Mouse (Mus musculus): Measurements from ENCODE around the gene Gm9945.

Gm9945 gene

DNA sequence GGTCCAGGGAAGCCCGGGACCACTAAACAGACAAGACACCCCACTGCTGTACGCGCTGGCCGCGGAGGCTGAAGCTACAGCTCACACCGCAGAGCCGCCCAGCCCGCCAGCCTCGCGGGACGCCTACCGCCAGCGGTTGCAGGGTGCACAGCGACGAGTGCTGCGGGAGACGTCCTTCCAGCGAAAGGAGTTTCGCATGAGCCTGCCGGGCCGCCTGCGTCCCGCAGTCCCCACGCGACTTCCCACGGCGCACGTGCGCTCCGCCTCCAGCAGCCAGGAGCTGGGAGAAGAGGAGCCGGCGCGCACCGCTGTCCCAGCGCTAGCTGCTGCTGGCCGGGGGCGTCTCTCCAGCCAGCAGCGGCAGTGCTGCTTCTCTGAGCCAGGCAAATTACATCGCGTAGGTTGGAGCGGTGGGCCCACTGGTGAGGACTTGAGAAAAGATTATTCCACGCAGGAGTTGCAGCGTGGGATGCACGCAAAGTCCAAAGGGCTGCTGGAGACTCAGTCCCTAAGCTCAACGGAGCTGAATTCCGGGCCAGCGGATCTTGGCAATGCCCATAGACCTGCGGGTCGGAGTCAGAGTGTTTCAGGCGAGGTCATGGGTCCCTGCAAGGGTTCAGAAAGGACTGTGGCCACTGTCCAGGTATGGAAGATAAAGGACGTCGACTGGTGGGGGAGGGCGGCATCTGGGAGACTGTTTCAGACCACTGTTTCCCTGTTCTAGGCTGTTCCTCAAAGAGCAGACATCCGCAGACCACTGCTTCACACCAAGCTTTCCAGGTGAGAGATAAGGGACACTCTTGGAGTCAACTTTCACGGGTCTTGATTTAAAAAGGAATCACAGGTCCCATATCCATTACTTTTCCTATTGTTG is 16.2 kb upstream of the Gm9945 start:
- no peak for DNase-seq

DNA sequence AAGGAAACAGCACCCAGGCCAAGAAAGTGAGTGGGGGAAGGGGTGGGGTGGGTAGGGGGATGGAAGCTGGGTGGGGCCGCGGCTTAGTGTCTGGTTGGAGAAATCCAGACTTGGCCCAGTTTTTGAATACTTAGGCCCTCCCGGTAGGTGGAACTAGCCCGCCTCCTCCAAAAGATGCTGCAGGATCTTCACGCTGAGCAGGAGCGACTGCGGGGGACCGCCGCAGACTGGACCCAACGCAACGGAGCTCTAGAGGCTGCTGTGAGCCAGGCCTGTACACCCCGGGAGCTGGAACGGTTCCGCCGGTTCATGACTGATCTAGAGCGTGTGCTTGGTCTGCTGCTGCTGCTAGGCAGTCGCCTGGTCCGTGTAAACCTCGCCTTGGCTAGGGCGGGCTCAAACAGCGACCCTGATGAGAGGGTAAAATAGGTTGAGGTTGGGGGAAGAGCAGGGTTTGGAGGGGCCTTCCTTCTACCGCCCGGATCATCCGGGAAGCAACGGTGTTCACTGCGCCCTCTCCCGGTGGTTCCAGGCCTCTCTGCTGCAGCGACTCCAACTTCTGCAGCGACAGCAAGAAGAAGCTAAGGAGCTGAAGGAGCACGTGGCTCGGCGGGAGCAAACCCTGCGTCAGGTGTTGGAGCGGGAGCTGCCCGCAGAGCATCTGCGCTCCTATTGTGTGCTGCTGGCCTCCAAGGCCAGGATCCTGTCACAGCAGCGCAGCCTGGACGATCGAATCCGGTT is 13.6 kb upstream of the Gm9945 start:
- DNase-seq = peak; percentile 81

DNA sequence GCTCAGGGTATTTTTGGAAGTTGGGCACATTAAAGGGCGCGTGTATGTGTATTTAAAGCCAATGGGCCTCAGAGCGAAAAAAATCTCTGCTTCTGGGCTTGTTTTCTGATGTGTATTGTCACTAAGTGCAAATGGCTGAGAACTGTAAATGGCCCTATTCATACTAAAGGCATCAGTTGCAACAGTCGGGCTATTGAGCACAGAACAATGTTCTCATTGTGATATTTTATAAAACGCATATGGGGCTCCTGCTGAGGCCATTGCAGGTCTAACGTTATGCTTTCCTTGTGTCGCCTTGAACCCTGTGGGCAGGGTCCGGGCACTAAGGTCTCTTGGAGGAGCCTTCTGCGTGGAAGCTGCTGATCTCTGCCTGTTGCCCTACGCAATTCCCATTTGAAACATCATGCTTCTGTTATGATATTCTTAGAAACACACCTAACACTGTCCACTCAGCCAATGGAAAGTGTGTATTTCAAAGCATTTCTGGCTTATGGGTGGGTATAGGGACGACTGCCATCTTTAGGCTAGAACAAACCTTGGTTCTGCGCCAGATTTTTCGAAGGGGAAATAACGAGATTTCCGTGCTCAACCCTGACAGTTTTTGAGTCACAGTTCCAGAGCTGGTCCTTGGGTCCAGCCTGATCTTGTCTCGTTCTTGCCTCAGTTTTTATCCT is 10.5 kb upstream of the Gm9945 start:
- DNase-seq = no peak

DNA sequence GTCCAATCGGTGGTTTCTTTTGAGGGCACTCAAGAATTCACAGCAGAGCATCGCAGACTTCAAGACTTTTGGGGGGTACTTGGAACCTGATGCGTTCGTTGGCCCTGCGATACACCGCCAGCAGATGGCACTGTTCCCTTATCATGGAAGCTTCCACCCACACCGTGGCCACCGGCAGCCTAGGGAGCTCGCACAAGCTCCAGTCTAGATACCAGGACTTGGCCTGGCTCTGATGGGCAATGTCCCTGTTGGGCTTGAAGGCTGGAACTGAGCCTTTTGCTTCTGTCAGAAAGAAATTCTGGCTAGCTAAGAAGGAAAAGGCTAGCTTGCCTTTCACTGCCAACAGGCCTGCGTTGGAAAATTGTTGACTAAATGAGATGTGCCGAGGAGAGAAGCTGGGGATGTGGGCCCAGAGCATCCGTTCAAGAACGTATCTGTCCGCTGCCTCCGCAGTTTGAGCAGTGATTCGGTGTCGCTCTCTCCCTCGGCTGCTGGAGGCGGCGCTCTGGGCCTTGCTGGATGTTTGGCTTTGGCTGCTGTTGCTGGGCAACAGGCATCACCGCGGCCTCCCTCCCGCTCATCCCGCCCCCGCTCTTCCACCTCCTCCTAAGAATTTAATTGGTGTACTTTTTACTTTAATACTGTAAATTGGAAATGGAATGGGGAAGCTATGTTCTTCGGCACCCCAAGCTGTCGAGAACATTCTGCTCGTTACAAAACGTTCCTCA is 9.8 kb upstream of the Gm9945 start, which contains the start of gene Gm9837:
Gene Gm9837, minus strand, starts transcription at position 512 of the 728 bp plus-strand sequence.
- DNase-seq = peak; percentile 91

DNA sequence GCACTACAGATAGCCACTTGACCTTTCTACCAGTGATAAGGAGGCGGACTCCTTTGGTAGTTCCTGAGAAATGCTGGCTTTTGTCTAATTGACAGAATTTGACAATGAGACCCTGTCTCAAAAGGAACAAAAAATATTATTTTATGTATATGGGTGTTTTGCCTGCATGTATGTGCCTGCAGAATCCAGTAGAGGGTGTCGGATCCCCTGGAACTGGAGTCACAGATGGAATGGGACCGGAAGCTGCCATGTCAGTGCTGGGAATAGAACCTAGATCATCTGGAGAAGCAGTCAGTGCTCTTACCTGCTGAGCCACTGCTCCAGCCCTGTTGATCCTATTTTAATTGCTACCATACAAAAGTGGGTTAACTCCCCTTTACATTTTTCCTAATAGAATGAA is 7.3 kb upstream of the Gm9945 start:
- no peak for DNase-seq

DNA sequence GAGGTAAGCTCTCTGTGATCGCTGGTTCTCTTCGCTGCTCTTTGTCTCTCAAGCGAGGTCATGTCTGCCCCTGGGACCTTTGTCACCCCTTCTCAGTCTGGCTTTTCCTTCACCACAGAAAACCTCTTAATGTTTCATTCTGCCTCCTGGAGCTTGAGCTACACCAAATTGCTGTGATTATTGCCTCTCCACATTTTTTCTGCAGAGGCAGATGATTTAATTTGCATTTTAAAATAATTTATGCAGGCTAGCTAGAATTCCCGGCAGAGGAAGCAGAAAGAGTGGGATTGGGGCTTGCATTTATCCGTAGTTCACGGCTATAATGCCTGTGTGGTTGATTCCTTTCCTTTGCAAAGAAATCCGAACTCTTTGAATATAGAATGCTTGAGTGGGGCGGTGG is 4.3 kb upstream of the Gm9945 start:
- DNase-seq = no peak

DNA sequence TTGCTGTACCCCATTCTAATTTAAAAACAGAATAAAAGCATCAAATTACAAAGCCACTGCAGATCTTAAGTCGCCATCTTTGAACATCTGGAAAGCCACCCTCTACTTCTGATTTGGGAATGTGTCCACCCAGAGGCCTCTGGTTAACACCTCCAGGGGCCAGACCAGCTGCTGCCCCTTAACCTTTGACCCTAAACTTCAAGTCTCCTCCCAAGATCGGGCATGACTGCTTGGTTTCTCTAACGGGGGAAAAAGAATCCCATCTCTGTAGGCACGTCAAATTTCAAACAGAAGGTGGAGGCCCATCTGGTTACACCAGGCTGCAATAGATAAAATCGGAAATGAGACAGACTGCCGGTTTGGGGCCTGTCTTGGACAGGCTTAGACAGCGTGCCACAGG is 2.1 kb upstream of the Gm9945 start:
- no peak for DNase-seq

DNA sequence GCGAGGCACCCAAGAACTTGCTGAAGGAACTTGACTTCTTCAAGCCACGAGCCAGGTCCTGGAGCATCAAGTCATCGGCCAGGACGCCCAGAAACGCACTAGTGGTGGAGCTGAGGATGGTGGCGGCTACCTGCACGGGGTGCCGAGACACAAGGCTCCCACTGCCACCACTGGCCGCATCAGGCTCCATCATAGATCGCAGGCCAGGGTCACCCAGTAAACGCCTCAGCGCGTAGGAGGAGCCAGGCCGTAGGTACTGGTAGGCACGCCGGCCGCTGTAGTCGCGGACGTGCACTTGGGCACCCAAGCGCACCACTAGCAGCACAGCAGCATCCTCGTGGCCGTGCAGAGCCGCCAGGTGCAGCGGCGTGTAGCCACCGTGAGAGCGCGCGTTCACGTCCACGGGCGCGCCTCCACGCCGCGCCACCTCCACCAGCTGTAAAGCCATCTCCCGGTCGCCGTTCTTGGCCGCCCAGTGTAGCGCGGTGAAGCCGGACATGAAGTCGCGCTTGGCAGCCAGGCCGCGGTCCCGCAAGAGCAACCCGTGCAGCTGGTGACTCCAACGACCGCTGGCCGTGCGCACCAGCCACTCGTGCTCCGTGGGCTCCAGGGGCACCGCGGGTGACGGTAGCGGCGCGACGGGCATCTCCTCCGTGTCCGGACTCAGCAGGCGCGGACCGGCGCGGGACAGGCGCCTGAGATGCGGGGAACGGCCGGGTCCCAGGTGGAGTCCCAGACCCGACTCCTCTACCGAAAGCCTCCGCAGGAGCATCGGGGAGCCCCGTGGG is 1.4 kb upstream of the Gm9945 start:
- no peak for DNase-seq

DNA sequence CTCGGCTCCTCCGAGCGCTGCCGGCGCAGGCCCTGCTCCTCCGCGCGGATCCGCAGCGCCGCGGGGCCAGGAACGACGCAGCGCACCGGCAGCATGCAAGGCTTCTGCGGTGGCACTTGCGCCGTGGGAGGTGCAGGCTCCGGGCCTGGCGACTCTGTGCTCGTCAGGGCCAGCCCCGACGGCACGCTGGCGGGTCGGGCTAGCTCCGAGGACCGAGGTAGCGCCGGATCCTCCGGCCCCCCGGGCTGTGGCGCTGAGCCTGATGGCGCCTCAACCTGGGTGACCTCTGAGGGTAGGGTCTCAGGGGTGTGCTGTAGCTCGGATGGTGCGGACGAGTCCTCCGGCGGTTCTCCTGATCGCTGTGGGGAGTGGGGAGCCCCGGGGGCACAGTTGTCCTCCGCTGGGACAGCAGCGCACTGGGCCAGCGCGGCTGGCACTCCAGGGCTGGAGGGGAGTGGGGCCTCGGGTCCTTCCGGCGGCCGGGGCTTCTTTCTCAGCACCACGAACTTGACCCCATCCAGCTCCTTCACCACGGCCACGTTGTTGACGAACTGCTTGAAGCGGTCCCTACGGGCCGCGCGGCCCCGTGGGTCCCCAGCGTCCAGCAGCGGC is 689 bp upstream of the Gm9945 start:
- DNase-seq = no peak

DNA sequence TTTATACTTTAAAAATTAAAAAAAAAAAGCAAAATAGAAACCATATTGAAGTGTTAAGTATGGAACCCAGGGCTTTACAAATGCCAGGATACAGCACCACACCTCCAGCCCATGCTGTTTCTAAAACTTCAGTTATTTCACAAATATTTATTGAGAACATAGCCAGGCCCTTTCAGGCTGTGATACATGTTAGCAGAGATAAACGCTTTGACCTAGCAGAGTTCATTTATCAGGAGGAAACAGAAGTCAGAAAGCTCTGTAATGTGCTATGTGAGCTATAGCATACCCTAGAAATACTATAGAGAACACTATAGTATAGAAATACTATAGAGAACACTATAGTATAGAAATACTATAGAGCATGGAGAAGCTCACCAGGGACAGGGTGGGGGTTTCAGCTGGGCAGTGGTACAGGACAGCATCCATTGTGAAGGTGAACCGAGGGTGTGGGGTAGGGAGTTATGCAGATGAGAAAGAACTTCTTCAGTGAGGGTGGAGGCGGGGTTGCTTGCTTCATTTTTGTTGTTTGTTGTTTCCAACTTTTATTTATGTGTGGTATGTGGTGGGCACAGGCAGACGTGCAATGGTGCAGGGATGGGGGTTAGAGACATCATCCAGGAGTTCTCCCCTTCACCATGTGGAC is 1.2 kb downstream of the Gm9945 start:
- no peak for DNase-seq

DNA sequence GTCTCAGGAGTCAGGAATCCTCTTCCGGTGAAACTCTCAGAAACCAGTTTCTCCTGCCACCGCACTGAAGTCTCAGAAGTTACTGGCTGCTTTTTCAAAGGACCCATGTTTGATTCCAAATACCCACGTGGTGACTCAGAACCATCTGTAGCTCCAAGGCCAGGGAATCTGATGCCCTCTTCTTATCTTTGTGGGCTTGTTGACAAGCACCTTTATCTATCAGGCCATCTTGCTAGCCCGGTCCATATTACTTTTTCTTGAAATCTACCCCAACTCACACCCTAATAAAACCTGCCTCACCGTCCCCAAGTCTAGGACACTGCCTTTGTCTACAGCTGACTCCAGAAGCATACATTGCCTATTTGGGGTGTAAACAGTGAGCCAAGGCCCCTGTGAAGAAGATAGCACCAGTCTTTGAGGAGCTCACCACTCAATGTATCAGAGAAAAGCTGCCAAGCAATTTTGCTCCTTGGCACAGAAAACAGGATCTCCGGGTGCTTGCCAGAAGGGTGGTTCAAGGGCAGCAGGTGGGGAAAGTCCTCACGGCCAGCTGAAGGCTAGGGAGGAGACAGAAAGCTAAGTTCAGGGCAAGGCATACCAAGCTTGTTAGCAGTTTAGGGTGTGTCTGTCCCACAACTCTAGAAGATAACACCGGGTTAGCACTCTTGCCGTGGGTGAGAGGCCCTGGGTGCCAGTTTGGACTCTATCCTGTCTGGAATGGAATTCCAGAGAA is 3.4 kb downstream of the Gm9945 start:
- DNase-seq = no peak

DNA sequence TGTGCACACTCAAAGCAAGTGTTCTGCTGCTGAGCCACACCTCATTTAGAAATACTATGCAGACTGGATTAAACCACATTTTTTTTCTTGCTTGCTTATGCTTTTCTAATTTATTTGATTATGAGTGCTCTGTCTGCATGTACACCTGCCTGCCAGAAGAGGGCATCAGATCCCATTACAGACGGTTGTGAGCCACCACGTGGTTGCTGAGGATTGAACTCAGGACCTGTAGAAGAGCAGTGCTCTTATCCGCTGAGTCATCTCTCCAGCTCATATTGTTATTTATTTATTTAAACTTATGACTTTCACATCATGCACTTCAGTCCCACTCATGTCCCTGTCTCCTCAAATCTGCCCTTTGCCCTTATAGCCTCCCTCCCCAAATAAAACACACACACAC is 5.8 kb downstream of the Gm9945 start:
- DNase-seq = no peak

DNA sequence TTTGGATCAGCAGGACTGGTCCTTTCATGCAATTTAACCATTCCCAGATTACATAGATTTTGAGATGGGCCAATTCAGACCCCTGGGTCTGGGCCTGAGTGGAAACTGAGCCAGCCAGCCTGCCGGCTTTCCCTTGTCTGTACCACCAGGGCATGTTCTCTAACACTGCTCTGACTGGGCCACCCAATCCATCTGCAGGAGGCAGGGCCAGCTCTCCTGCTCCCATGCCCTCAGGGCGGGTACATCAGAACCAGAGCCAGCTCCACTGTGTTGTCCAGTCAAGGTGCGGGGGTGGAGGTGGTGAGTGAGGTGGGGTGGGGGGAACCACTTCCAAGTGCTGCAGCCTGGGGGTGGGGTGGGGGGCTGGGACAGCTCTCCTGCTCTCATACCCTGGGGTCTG is 6.4 kb downstream of the Gm9945 start:
- DNase-seq = no peak

DNA sequence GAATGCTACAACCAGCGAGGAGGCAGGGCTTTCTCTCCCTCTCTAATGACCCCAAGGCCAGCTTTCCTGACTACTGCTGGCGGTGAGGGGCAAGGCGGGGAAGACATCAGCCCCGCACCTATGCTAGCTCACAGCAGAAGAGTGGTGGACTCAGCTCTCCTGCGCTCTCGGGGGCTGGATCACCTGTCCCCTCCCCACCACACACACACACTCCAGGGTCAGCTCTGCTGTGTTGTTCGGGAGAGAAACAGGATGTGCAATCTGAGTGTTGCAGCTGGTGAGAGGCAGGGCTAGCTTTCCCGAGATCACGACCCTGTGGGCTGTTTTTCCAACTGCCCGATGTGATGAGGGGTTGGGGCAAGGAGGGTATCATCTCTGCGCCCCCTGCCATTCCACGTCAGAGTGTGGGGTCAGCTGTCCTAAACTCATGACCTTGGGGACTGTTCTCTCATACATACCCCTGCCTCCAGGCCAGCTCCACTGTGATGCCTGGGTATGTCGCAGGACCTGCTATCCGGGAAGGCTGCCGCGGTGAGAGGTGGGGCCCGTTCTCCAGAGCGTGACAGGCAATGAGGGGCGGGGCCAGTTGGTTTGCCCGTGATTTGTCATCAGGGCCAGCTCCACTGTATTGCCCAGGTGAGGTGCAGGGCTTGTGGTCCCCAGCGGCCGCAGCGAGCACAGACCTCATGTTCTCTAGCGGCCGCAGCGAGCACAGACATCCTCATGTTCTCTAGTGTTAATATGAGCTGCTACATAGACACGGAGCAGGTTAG is 7.0 kb downstream of the Gm9945 start:
- DNase-seq = peak; percentile 61

DNA sequence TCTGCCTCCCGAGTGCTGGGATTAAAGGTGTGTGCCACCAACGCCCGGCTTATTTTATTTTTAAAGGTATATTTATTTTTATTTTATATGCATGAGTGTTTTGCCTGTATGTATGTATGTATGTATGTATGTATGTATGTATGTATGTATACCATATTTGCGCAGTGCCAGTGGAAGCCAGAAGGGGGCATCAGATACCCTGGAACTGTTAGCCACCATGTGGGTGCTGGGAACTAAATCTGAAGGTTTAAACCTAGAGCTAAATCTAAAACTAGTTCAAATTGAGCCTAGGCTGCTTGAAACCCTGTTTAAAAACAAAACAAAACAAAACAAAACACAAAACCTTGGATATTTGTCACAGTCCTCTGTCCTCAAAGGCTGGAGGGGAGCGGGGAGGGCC is 9.0 kb downstream of the Gm9945 start:
- DNase-seq = no peak

DNA sequence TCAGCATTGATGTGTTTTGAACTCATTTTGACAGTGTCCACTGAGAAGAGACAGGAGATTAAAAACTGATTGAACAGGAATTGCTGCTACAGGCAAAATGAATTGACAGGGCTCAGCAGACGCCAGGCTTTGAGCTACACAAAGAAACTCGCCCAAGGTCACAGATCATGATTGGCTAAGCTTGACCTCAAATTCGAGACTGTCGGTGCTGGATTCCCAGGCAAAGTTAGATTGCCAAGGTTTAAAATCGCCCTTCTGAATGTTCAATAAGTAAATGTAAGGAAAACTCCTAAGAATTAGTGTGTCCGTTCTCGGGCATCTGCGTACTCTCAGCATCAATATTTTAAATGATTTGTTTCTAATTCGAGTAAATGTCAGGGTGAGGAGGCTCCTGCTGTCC is 9.5 kb downstream of the Gm9945 start:
- no peak for DNase-seq

DNA sequence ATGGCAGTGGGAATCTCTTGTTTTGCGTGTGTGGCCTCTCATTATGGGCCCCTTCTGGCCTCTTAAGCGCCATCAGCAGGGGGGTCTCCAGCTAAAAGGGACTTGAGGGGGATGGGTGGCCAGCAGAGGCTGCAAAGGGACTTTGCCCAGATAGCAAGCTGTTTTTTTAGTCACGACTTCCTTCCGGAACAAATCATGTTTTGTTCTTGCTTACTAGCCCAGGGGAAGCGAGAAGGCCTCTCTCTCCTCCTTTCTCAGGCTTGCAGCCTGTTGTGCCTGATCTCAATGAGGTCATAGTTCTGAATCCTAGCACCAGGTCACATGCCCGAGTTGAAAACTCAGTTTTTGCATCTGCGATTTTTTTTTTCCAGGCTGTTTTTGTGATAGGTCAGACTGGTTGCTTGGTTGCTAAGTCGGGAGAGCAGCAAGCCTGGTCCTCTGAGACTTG is 12.0 kb downstream of the Gm9945 start:
- DNase-seq = no peak

DNA sequence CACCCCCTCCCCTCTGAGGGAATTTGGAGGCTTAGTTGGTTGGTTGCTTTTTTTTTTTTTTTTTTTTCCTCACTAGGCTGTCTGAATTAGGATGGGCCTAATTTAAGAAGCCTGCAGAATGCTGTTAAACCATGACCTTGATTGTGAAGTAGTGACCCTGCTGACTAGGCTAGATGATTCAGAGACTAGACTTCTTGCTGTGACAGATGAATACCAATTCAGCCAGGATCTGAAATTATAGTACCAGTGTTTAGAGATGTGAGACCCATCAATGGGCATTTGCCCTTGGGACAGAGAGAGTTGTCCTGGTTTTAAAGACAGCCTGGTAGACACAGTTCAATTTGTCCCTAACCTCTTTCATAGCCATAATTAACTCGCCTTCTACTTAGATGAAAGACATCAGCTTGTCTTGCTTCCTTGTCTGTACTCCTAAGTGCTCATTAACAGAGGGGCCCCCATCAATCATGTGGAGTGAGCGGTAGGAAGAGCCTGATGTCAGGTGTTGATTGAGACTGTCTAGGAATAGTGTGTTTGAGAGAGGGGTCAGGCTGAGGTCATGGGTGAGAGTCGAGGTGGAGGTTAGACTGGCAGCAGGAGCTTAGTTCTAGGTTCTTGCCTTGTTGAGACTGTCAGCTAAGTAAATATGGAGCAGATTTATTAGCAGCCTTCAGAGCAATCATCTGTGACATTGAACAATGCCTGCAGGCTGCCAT is 13.4 kb downstream of the Gm9945 start:
- no peak for DNase-seq

DNA sequence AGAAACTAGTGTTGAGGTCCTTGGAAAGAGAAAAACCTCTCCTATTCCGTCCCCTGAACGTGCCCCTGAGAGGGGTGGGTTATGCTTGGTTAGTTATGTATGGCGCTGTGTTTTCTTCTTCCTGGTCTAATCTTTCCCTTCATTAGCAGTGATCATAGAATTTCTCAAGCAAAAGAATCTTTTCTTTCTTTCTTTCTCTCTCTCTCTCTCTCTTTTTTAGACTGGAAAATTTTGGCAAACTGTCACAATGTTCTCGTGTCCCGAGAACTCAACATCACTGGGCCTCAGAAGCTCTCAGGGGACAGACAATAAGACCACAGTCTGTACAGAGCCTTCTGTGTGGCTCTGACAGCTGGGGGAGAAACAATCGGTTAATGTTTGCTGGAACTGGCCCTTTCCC is 15.5 kb downstream of the Gm9945 start:
- DNase-seq = no peak

Measured in kidney, postnatal 14 days (tissue).